Mouse (Mus musculus) forebrain, postnatal 0 days (tissue): ENCODE measurements at regions not wholly inside any gene's neighbourhood (a gene's known extent, or its start where the extent isn't known, plus 50 kb on each side); places are given as distances from the start of the nearest gene placed in this dataset.

ENCODE experiments used
- ATAC-seq: fragments of 200-750 bp; cut with Nextera tagmentation; 2 replicates; pipeline ENCODE4 v1.8.0; 2017; ENCODE audit warnings: mild to moderate bottlenecking, moderate library complexity
- DNase-seq: peaks from one replicate; pipeline ENCODE4 v3.0.0-alpha.2; 2015
- H3K27ac ChIP-seq: fragments of 300-500 bp; sonication (generic); 2 replicates; pipeline ENCODE4 v1.5.1; 2014; ENCODE audit warnings: low read depth, mild to moderate bottlenecking, antibody characterized with exemption, low read length, moderate library complexity, mixed read lengths
- H3K27me3 ChIP-seq: fragments of 300-500 bp; sonication (generic); 2 replicates; pipeline ENCODE4 v1.6.1; 2014; ENCODE audit warnings: mild to moderate bottlenecking, low read length, mixed read lengths; ENCODE audit not compliant: insufficient read depth
- H3K36me3 ChIP-seq: fragments of 300-500 bp; sonication (generic); 2 replicates; pipeline ENCODE4 v1.6.1; 2014; ENCODE audit warnings: mild to moderate bottlenecking, moderate library complexity; ENCODE audit not compliant: insufficient read depth
- H3K4me1 ChIP-seq: fragments of 300-500 bp; sonication (generic); 2 replicates; pipeline ENCODE4 v1.6.1; 2014; ENCODE audit warnings: antibody characterized with exemption; ENCODE audit not compliant: insufficient read depth
- H3K4me2 ChIP-seq: fragments of 300-500 bp; sonication (generic); 2 replicates; pipeline ENCODE4 v1.6.1; 2014; ENCODE audit warnings: low read depth, mild to moderate bottlenecking, moderate library complexity
- H3K4me3 ChIP-seq: fragments of 300-500 bp; sonication (generic); 2 replicates; pipeline ENCODE4 v1.5.1; 2014; ENCODE audit warnings: low read depth, low read length, mixed read lengths
- H3K9ac ChIP-seq: fragments of 300-500 bp; sonication (generic); 2 replicates; pipeline ENCODE4 v1.6.1; 2014; ENCODE audit warnings: mild to moderate bottlenecking
- H3K9me3 ChIP-seq: fragments of 300-500 bp; sonication (generic); 2 replicates; pipeline ENCODE4 v1.6.1; 2016; ENCODE audit warnings: low read length
- CTCF ChIP-seq: sonication (generic); IDR thresholded peaks from 2 replicates; pipeline ENCODE4 v1.5.1; 2016; ENCODE audit warnings: antibody characterized with exemption, control low read depth, low read depth
- WGBS: fragments of 180-500 bp; shearing (Covaris S2); extraction: QIAGEN DNeasy Blood & Tissue Kit; methylation state at CpG from one replicate; pipeline ENCODE4 v1.1.7; 2014; 5-methylcytosine and 5-hydroxymethylcytosine counted together

- H3K4me1 ChIP-seq = no peaks in the 10 kb centered on the region; the same call in 1 of the 2 replicates
- 51% methylated on average over 3 of the region's 3 CpGs for WGBS
- no peaks in the 10 kb centered on the region for H3K27me3 ChIP-seq
- peak; percentile 58 for ATAC-seq
- no peaks in the 10 kb centered on the region for H3K36me3 ChIP-seq
- no peak overlapping the region for H3K4me3 ChIP-seq
- TF ChIP-seq CTCF = no peak
- no peak for DNase-seq
- no peaks in the 10 kb centered on the region for H3K9me3 ChIP-seq
- H3K9ac ChIP-seq = no peak overlapping the region
- H3K27ac ChIP-seq = no peak overlapping the region
- no peak overlapping the region for H3K4me2 ChIP-seq
Measured at GRCm38 (mm10) chr13:116417768-116418167, 108.3 kb upstream of the Isl1 start.

GRCm38 (mm10) chr13:116414473-116414872 lies 105.0 kb upstream of the Isl1 start:
- no peaks in the 10 kb centered on the region for H3K27me3 ChIP-seq
- no peak overlapping the region for H3K9ac ChIP-seq
- WGBS = 36% methylated on average over 7 of the region's 7 CpGs
- no peak overlapping the region for H3K4me2 ChIP-seq
- no peak for TF ChIP-seq CTCF
- H3K9me3 ChIP-seq = no peaks in the 10 kb centered on the region
- no peak overlapping the region for H3K27ac ChIP-seq
- H3K4me1 ChIP-seq = no peaks in the 10 kb centered on the region; the same call in 1 of the 2 replicates
- DNase-seq = no peak
- ATAC-seq = no peak
- H3K36me3 ChIP-seq = no peaks in the 10 kb centered on the region
- H3K4me3 ChIP-seq = no peak overlapping the region

- TF ChIP-seq CTCF = no peak
- H3K4me2 ChIP-seq = no peak overlapping the region
- ATAC-seq = no peak
- H3K36me3 ChIP-seq = no peaks in the 10 kb centered on the region
- no peak overlapping the region for H3K4me3 ChIP-seq
- no peak overlapping the region for H3K9ac ChIP-seq
- H3K4me1 ChIP-seq = no peaks in the 10 kb centered on the region; the same call in 1 of the 2 replicates
- no peaks in the 10 kb centered on the region for H3K27me3 ChIP-seq
- H3K9me3 ChIP-seq = no peaks in the 10 kb centered on the region
- no peak for DNase-seq
- 87% methylated on average over 5 of the region's 5 CpGs for WGBS
- H3K27ac ChIP-seq = no peak overlapping the region
Measured at GRCm38 (mm10) chr13:116410682-116411081, 101.2 kb upstream of the Isl1 start.
